Mouse (Mus musculus): ENCODE measurements at regions not wholly inside any gene's neighbourhood (a gene's known extent, or its start where the extent isn't known, plus 50 kb on each side); places are given as distances from the start of the nearest gene placed in this dataset.

DNA sequence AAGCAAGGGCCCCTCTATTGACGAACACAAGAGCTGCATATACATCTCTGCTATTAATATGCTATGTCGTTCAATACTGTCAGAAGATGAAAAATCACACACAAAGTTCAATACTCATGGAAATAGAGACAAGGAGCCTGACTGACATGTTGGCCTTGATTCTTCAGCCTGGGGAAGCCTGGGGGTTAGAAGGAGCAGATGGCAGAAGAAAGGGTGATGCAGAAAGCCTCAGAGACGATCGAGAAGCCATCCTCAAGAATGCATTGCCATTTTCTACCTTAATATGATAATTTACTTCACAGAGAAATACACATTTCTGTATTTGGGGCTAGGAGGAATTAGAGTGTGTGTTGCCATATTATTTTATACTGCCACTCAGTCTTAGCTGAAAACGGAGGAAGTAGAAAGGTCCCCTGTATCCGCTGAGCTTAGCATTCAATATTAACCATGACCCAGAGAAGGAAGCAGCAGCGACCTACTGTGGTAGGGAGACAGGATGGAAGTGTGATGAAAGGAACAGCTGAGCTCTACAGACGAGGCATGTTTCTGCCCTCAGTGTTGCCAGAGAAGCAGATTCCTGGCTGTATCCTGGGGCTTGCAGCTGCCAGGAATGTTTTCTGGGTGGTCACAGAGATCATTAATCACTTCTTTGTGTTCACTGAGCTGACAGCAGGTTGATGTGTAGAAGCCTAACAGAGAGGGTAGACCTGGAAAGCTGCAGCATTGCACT, 105.2 kb downstream of the Lrig3 start:
- no peak for DNase-seq

DNA sequence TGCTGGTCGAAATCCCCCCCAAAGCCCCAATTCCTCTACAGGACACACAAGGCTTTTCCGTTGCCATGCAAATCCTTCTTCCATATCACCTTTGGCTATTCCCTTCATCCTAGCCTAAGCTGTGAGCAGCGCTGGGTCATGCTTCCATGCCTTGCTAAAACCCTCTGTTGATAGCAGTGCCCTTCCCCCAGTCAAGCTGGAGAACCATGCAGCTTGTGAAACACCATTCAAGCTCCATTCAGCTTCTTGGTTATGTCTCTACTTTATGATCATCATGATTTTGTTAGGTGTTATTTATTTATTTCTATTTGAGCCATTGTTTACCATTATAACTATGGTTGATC, 105.7 kb downstream of the Lrig3 start:
- DNase-seq: no peak

DNA sequence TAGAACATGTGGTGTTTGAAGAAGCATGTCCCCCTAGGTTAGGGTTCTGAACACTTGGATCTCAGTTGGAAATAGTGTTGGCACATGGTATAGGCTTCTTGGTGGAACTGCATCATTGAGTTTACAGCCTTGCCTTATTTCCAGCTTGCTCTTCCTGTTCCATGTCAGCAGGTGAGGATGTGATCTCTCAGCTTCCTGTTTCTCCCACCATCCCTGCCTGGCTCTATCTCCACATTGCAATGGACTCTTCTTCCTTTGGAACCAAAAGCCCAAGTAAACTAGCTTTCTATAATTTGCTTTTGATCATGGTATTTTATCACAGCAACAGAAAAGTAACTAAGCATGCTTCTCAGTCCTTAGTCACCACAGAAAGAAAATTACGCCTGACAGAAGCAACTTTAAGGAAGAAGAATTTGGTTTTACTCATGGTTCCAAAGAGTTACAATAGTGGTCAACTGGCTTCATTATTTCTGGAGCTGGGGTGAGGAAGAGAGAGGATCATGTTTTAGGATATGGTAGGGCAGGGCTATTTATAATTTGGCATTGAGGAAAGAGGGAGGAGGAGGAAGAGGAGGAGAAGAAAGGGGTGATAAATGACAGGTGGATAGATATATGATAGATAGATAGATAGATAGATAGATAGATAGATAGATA, 111.5 kb downstream of the Lrig3 start:
- DNase-seq: no peak

DNA sequence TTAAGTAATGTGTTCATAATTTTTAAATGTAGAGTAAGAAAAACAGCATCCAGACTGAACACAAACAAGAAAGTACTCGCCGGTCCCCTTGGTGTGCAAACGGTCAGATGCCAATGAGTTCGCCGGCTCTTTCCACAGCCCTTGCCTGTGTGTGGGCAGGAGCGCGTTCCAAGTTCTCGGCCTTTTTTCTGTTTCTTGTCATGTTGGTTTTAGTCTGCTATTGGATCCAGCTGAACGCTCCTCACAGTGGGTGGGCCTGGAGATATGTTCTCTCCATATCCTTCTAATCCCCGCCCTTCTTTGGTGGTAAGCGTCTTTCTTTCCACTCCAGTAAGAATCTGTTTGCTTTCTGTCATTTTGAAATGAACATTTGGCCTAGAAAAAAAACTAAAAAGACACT, 116.6 kb downstream of the Lrig3 start:
- DNase-seq: no peak

DNA sequence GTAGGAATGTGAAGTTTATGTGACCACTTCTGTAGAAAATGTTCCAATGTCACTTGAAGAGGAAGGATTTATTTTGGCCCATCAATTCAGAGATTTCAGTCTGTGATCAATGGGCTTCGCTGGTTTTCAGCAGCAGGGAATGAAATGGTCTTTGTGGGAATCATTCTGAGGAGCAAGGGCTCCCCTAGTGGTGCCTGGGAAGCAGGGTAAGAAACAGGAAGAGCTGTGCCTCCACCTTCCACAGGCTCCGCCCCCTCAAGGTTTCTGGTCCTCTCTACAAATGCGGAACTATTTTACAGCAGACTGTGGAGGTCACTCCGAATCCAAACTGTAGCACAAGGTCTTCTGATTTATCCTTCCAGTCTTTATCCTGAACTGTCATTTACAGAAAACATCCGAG, 120.7 kb downstream of the Lrig3 start:
- no peak for DNase-seq

DNA sequence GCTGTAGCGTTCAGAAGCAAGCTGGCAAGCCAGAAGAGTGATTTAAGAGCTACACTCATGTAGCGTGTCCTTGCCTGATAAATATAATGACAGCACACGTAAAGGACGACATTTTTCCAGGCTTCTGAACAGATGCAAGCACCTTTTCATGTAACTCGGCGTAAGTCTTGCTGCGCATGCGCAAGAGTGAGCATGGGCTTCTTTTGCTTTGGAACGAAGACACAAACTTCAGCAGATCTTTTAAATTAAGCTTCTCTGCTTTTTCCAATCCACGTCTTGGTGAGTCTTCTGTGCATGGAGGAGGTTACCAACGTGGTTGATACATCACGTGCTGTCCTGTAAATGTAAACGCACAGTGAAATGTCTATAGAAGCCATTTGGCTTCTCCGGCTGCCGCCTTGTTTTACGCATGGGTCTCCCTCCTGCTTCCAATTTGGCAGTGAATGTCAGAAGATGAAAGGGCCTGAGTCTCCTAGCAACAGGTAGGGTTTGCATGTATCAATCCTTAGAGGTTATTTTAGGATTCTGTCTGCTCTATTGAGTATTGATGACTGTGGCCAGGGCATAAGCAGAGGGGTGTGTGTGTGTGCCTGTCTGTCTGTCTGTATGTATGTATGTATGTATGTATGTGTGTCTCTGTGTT, 128.4 kb downstream of the Lrig3 start:
- no peak for DNase-seq

DNA sequence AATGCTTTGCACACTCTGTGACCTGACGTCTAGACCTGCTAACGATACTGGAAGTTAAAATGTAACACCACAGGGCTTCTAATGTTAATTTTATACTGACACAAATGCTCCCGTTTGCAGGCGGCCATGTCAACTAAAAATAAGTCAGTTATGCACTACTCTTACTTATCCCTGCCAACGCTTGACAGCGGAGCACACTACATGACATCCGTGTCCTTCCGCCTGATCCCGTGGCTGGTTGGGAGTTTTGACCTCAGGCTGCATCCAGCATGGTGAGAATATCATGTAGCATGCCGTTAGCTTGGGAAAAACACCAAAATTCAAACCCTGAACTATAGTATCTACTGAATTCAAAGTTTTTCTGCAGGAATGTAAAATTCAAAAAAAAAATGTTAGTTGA, 131.9 kb downstream of the Lrig3 start:
- DNase-seq: no peak

DNA sequence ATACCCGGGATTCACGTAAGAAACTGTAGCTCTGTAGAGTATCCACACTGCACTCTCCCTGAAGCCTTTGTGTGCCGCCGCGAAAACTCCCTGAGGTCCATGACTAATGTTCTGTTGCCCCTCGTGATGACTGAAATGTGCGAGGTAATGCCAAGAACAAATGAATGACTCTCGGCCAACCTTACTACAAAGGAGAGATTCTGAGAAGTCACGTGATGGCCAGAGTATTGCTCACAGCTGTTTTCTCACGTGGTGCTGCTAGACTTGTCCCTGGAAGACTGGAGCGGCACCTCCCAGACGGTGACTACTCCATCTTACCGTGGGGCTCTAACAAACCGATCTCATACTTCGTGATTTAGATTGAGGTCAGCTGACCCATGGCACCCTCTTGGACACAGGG, 136.9 kb downstream of the Lrig3 start:
- peak; percentile 19 for DNase-seq

DNA sequence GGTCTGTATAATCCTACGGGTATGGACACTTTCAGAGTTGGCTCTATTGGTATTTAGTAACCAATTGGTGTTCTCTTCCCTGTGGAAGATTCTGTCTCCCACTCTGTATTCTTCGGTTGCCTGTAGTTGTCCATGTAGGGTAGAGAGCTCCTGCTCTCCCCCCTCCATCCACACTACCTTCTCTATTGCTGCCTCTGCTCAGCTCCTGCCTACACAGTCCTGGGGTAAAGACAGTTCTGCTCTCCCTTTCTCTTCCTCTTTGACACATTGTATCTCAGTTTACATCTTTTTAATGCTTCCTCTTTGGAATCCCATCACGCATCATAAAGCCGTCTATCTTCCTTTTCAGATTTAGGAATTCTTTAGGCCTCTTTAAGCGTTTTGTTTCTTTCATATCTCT, 147.1 kb downstream of the Lrig3 start:
- no peak for DNase-seq

DNA sequence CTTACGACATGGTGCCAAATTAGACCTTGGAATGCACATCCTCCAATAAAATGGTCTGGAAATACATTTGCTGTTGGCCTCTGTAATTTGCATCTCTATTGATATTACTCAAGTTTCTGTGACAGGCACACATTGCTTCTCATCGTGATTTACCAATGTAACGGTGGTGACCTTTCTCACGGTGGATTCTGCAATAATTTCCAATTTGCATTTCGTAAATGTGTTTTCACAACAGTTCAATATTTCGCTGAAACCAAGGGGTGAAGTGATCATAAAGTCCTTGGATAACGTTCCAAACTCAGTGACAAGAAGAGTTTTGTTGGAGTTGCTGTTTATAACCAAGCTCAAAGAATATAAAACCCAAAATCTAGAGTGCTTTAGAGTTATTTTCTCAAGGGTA, 149.4 kb downstream of the Lrig3 start:
- DNase-seq: no peak

DNA sequence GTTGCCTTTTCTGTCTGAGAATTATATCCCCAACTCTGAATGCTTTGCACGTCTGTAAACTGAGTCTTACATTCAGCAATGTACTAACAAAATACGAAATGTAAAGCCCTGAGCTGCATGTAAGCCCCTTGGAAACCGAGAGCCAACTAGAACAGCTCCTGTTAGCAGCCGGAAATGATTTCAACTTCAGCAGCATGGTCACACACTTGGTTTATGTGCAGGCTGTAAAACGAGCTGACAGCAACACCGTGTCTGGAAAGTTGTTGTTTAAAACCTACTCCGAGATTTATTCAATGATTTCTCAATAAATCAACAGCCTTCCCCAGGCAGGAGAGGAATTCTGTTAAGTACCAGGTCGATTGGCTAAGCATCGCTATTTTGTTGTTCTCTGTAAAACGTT, 155.7 kb downstream of the Lrig3 start:
- no peak for DNase-seq

DNA sequence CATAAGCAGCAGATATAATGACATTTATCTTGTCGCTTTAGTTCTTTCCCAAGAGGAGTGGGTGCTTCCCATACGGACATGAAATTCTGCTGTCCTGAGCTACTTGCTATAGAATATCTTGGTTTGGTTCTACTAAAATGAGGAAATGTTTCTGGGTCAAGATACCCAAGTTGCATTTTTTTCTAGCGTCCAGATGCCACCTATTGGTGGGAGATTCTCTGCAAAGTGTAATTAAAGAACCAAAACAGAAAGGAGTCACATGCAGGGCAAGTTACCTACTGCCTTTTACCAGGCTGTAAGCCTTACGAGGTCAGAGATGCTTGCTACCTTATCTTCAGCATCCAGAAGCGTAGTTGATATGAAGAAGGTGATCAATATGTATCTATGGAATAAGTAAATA, 156.5 kb downstream of the Lrig3 start:
- DNase-seq: no peak

DNA sequence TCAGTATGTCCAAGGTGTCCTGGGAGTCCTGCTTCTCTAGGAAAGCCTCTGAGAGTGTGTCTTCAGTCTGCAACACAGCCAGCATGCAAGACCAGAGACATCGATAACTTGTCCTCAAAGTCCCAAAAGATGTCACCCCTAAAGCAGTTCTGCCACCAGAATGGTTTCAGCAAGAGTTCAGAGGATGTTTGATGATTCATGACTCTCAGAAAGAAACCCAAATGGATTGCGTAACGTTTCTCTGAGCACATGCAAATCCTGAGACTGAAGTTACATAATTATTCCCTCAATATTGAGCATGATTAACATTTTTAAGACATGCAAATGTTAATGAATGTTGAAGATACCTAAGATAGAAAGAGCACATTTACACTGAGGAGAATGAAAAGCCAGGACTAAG, 167.2 kb downstream of the Lrig3 start:
- DNase-seq: no peak

DNA sequence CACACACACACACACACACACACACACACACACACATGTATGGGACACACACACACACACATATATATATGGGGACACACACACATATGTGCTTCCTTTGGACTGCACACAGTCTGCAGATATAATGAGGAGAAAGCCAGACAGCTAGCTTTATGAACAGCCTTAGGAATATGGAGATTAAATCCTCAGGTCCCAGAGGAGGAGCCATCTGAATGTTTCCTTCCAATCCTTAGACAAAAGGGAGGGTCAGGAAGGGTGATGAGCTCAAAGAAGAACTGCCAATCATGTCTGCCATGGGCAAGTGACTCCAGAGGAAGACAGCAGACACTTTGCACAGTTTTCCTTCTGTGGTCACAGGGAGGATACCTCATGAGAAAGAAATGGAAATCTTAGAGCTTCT, 168.0 kb downstream of the Lrig3 start:
- no peak for DNase-seq

DNA sequence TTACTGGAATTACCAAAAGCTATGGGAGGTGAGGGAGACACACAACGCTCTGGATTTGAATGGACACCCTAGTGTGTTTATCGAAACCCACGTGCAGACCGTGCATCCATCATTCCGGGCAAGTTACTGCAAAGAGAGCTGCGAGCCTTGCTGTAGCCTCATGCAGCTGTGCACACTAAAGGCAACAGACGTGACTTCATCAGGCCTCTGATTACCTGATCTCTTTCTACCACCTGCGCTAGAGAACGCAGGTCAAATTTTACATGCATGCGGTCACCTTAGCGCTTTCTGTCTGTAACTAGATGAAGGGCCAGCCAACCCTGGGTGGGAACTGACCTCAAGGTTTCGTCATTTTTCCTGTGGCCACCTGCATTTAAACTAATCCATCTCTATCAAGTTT, 172.6 kb downstream of the Lrig3 start:
- DNase-seq: no peak

DNA sequence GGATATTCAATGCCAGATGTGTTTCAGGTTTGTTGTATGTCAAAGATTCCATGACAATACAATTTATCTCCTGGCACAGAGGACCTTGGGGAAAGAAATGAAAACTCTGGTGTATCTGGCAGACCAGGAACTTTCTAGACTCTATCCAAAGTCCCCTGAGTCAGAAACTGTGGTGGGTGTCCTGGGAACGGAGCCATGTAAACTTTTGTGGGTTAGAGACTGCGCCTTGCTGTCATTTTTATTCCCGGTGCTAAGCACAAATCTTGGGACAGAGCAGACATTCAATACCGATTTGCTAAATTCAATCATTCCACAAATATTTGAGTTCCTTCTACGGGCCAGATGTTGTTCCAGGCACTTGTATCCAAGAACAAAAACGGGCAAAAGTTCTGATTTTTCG, 175.6 kb downstream of the Lrig3 start:
- peak; percentile 45 for DNase-seq

DNA sequence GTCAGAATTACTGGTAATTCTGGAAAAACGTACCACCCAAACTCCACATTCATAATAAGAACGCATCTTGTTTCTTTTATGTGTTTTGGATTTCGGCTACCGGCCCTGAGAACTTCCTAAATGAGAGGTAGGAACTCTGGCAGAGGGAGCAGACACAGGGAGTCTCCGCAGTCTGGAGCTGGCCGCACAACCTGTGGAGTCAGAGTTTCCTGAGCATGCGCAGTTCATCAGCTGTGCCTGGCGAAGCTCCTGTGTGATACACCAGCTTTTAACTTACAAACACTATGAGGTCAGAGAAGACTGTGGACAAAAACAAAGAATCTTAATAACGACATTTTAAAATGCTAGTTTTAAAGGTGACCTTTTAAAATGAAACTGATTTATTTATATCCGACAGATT, 177.9 kb downstream of the Lrig3 start:
- DNase-seq: peak; percentile 63

DNA sequence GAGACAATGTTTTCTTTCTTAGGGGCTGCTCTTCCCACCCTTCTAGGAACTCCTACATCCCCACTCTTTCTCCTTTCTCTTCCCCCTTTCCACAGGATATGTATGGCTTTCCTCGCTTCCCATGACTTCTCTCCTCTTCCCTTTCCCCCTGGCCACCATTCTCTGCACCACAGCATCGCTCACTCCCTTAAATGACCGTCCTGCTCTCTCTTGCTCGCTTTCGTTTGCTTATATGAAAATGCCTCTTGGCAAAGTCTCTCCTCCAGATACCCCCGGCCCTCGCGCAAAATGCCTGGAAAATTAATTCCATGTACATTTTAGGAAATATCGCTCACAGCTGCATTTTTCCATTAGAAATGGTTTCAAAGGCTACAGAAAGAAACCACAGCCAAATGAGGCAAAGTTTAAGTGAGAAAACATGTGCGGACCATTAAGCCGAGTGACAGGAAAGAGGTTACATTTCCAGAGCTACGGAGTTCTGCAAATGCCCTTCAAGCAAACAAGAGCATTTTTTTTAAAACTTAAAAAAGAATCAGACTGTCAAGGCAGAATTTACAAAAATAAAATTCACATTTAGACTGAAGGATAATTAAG, 178.7 kb downstream of the Lrig3 start:
- DNase-seq: no peak

DNA sequence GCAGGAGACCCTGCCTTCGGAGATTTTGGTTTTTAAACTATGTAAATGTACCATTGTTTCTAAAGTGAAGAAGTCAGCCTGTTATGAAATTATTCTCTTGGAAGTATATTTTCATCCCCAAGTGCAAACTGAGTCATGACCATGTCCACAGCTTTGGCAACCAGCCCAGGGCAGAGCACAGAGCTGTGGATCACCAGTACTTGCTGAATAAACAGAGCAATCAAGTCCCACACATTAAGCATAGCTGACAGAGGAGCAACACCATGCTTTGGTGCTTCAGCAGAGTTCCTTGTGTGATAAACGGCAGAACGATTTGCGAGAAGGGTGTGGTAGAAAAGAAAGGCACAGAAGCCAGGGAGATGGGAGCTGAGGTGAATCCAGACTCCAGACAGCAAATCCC, 191.3 kb downstream of the Lrig3 start:
- DNase-seq: peak; percentile 17

DNA sequence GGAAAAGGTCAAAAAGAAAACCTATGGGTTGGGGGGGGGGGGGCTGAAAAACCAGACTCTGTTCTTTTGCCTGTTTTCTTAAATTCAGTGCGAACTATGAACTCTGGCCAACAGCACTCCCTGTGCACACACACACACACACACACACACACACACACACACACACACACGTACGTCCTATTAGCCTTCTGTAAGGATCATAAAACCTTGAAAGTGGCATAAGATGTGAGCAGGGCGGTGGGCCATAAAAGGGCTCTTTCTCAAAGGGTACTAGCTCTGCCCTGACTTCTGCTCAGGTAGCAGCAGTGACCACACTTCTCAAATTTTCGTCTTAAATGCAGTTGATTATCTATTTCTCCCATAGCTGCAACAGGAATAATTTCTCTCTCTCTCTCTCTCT, 199.2 kb downstream of the Lrig3 start:
- DNase-seq: no peak

DNA sequence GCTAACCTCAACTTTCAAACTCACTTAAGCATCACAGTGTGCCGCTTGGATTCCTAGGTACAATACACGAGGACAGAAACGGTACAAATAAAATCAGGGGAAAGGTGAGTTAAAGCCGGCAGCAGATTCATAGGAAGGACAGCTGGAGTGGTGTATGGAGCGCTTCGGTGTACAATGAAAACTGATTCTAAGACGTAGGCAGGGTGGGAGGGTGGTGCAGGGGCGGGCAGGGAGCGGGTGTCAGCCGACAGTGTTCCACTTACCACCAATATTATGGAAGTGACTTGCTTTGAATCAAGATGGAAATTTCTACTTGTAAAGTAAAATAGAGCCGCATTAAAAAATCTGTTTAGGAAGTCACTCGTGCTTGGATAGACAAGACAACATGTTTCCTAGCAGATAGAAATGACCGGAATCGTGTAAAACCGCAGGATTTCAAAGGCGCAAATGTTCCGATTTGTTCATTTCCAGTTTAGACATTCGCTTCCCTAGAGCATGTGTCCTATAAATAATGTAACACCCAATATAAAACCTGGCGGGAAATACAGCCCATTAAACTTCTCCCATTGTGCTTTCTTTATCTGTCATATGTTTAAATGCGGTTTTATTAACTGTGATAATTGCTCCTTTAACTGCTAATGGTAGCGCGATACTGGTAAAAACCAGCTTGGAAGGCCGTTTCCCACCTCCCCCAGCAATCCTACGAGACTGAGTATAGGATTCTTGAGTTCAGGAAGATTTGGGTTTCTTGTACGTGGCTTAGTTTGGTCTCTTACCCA, 203.3 kb downstream of the Lrig3 start:
- no peak for DNase-seq

DNA sequence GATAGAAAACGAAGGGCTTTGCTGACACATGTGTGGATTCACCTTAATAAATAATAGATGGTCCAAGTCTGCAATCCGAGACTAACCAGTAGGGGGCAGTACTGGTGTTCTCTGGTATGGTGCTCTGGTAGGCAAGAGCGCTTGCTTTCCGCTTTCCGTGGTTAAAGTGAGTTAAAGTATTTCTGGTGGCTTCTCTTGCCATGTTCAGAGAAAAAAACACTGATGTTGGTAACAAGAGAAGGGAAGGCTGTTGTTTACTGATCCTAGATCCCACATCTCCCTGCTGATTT, 203.9 kb downstream of the Lrig3 start:
- no peak for DNase-seq
